Mouse (Mus musculus): ENCODE results near the gene Sh3bp2.
A peak's percentile ranks its signal among the peaks of the same experiment; 100 is the strongest.
"Not testable (repeated sequence)": the region's sequence is repeated elsewhere in the genome, so short reads cannot be mapped to it uniquely, and the experiment has no call there.

Gene Sh3bp2

DNA sequence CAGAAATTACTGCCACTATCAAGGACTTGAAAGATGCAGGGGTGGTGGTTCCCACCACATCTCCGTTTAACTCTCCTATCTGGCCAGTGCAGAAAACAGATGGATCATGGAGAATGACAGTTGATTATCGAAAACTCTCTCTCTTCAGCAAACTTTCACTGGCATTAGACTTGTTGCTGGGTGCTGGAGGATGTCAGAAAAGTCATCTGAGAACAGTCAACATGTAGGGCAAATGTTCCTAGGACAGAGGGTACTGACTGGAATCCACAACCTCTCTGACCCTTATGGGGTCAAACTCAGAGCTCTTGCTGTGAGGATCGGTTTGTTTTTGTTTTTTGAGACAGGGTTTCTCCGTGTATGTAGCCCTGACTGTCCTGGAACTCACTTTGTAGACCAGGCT, 46.9 kb downstream of the Sh3bp2 start:
- DNase-seq (ENCODE audit: low spot score), result not testable (repeated sequence)

DNA sequence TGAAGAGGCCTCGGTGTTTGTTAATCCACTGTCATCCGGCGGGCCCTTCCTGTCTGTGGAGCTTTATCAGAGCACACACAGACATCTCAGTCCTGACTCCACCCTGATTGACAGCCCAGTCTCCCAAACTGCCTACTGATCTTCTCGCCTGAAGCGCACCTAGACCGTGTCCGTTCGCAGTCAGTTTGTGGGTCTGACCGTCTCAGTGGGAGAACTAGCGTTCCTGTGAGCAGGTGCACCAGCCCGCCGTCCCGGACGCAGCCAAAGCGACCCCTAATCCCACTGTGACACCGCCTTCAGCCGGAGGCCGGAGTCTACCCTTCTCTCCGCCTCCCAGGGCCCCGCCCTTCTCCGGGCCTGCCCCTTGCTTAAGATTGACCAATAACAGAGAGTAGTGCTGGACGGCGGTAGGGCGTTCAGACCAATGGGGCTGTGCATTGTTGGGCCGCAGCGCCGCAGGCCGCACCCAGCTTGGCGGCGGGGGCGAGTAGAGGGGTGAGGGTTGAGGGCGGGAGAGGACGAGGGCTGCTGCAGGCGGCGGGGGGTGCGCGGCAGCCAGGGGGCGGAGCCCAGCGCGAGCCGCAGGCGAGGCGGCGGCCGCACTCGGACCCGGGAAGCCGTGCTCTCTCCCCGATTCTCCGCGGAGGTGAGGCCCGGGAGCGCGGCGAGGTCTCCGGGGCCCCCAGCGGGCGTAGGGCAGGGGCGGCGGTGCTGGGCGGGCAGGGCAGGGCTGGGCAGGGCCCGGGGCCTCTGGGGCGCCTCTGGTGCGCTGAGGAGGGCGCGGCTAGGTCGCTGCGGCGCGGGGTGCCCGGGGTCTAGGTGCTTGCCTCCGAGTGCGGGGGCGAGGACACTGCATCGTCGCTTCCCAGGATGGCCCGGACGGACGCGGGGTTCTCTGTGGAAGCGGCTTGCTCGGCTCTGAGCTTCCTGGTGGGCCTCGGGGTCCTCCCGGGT, 47.9 kb downstream of the Sh3bp2 start, which contains the start of gene Add1:
TSS of gene Add1 (plus strand) at position 397 of the 954 bp plus-strand sequence.
- peak; percentile 96 for DNase-seq (ENCODE audit: low spot score)

DNA sequence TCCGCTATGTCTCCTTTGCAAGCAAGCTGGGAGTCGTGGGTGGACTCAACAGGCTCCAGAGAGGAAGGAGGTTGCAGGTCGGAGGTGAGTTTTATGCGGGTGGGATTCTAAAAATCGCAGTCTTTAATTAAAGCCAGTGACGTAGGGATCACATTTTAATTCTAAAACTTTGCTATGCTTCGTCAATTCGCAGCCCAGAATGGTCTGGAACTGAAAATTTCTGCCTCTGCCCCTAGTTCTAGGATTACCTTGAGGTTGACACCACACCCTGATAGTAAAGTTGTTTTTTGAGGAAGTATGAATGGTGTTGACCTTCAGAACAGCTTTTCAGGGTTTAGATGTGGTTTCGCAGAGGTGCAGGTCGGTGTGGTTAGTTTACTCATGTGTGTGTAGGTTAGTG, 49.1 kb downstream of the Sh3bp2 start:
- DNase-seq (ENCODE audit: low spot score), result no peak

DNA sequence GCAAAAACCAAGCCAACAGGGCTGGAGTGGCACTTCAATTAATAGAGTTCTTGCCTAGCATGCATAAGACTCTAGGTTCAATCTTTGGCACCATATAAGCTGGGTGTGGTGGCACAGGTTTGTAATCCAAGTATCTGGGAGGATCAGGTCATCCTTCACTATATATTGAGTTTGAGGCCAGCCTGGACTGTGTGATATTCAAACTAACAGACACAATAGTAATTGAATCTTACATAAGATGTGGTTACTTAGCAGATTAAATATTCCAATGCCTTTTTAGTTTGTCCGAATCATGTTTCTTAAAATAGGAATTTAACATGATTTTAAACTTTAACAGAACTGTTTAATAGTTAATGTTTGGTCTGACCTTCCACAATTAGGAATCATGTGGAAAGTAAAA, 50.6 kb downstream of the Sh3bp2 start:
- DNase-seq (ENCODE audit: low spot score), result no peak

DNA sequence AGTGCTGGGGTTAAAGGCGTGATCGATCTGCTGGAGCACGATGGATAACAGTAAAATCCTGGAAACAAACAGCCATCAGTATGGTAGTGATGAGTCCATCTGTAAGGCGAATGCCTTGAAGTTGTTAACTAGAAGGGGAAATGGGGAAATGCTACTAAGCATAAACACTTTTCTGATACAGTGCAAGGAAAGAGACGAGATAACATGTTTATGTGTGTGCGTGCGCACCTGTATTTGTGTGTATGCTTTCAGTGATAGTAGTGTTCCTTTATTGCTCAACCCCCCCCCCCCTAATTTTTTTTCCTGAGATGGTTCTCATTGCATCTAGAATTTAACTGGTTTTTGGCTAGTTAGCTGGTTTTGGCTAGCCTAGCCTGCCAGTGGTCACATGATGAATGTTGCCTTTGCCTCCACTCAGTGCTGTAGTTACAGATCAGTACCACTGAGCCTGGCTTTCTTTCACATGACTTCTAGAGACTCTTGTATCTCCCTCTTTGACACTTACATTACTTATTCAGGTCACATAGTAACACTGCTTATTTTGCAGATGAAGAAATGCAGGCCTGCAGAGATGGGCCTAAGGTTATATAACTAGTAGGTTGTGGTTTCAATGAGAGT, 52.5 kb downstream of the Sh3bp2 start:
- no peak for DNase-seq (ENCODE audit: low spot score)

DNA sequence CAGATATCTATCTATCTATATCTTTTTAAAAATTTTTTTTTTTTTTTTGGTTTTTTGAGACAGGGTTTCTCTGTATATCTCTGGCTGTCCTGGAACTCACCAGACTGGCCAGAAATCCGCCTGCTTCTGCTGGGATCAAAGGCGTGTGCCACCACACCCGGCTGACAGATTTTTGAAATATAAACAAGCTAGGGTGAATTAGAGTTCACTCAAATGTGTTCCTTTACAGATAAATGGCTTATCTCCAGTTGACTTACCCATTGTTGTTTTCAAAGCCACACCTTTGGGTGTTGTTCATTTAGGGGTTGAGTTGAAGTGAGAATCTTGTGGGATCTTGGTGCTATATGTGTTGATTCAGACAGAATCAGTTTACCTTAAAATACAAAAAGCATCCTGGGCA, 53.7 kb downstream of the Sh3bp2 start:
- no peak for DNase-seq (ENCODE audit: low spot score)

DNA sequence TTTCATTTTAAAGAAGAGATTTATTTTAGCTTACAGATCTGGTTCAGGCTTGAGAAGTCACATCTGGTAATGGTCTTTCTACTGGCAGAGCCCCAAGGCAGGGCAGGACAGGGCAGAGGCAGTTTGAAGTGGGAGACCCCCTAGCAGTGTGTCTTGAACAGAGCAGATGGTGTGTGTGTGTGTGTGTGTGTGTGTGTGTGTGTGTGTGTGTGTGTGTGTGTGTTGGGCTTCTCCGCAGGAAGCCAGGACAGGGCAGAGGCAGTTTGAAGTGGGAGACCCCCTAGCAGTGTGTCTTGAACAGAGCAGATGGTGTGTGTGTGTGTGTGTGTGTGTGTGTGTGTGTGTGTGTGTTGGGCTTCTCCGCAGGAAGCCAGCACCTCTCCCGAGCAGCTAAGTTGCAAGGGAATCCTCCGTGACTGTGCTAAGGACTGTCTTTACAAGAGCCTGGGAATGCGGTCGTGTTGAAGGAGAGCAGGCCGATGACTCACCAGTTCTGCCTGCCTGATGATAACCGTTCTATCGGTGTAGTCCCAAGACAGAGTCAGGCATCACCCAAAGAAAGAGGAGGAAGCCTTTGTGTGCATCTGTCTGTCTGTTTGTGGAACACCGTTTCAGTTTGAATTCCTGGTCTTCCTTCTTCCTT, 56.2 kb downstream of the Sh3bp2 start:
- DNase-seq (ENCODE audit: low spot score), result not testable (repeated sequence)

DNA sequence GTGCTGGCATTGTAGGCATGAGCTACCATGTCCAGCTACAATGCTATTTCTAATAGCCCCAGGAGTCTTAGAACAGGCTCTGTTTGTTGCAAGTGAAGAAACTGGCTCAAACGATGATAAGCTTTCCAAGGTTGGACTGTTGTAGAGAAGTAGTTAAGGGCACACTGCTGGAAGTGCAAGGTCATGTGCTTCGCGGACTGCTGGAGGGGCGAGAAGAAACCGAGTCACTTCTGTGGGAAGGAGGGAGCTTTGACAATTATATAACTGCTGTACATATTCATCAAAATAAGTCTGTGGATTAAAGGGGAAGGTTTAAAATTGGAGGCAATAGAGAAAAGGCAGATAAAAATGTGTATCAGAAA, 56.7 kb downstream of the Sh3bp2 start:
- no peak for DNase-seq (ENCODE audit: low spot score)

DNA sequence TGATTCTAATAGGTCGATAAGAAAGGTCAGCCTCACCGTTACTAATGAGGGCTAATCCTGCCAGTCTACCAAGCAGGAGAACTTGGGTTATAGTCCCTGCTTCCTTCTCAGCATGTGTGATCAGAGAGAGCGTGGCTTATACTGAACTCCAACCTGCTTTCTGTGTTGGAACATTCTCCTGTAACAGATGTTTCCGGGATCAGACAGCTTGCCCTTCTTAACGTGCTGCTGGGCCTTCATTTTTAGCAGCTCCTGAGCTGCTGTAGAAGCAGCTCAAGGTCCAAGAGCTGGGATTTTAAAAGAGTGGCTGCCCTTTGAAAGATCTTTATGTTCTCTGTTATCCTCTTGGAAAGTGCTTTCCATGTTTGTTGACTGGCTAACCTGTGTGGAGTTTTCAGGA, 59.6 kb downstream of the Sh3bp2 start:
- DNase-seq (ENCODE audit: low spot score), result no peak

DNA sequence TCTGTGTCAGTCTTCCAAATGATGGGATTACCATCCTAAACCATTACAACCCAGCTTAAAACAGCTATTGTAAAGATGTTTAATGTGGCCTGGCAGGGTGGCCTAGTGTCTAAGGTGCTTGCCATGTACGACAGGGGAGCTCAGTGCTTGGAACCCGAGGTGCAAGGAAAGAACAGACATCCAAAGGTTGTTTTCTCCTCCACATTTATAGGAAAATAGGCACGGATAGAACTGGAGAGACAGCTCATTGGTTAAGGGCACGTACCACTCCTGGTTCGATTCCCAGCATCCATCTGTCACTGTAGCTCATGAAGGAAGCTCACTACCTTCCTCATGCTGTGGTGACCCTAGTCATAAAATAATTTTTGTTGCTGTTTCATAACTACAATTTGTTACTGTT, 62.2 kb downstream of the Sh3bp2 start:
- no peak for DNase-seq (ENCODE audit: low spot score)

DNA sequence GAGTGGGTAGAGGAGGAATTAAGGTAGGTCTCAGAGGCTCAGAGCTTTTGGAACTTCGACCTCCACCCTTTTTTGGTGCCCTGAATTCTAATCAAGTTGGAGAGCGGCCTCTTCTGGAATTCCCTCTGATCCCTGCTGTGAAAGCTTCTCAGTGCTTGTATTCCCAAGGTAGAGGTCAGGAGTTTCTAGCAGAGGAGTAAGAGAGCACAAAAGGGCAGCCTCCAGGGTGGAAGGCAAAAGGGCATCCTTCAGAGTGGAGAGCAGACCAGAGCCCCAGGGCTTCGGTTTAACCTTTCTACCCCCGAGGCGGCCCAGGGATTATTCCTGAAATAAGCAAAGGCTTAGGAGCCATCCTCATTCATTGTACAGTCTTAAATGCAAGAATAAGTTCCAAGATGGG, 64.4 kb downstream of the Sh3bp2 start:
- DNase-seq (ENCODE audit: low spot score), result no peak

DNA sequence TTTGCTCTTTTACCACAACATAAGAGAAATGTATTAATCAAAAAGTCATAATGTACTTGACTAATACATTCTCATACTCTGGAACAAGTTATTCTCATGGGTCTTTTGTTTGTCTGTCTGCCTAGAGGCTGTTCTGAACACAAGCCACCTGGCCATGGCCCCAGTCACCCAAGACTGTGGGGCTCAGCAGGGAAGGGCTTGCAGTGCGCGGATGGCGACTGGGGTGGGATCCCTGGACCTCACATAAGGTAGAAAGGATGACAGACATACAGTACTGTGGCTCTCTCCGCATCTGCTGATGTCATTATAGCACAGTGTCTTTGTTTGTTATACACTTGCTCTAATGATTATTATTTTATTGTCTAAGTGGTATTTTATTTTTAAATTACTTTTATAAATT, 65.1 kb downstream of the Sh3bp2 start:
- no peak for DNase-seq (ENCODE audit: low spot score)

DNA sequence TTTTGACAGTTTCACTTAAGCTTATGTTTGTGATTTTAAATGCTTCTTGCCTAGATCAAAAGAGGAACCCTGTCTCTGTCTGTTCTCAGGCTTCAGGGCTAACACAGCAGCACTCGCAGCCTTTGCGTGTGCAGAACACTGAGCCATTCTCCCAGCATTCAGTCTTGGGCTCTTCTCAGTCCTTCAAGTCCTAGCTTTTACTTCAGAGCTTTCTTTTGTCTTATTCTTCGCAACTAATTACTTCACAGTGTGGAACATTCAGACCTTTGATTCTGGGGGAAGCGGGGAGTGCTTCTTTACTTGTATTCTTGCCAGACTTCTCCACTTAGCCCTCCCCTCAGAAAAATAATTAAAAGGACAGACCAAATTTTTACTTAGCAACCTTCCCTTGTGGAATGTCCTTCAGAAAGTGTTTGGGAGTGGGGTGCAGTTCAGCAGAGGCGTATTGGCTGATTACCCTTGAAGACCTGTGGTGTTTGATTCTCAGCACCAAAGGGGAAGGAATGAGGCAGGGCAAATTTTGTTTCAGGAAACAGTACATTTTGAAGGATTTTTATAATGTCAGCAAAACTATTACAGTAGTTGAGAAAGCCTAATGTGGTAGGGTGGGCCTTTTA, 65.9 kb downstream of the Sh3bp2 start:
- DNase-seq (ENCODE audit: low spot score), result no peak

DNA sequence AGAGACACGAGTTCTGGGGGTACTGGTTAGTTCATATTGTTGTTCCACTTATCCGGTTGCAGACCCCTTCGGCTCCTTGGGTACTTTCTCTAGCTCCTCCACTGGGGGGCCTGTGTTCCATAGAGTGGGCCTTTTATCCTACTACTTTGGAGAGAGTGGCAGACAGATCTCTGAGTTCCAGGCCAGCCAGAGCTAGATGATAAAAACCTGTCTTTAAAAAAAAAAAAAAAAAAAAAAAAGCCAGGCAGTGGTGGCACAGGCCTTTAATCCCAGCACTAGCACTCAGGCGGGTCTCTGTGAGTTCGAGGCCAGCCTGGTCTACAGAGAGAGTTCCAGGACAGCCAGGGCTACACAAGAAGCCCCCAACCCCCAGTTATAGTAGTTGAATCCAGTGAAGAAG, 66.6 kb downstream of the Sh3bp2 start:
- DNase-seq (ENCODE audit: low spot score), result not testable (repeated sequence)

DNA sequence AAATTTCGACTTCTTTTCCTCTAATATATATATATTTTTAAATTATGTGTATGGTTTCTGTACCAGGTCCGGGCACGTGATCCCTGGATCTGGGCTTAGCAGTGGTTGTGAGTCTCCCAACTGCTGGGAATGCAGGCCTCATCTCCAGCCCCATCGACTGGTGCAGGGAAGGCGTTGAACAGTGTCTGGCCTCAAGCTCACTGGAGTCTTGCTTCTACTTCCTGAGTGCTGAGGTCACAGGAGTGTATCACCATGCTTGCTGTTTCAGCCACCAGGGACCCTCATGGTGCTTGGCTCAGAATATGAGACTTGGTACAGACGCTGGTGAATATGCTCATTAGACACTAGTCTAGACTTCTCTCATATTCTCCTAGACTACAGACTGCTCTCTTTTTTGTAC, 67.0 kb downstream of the Sh3bp2 start:
- no peak for DNase-seq (ENCODE audit: low spot score)

DNA sequence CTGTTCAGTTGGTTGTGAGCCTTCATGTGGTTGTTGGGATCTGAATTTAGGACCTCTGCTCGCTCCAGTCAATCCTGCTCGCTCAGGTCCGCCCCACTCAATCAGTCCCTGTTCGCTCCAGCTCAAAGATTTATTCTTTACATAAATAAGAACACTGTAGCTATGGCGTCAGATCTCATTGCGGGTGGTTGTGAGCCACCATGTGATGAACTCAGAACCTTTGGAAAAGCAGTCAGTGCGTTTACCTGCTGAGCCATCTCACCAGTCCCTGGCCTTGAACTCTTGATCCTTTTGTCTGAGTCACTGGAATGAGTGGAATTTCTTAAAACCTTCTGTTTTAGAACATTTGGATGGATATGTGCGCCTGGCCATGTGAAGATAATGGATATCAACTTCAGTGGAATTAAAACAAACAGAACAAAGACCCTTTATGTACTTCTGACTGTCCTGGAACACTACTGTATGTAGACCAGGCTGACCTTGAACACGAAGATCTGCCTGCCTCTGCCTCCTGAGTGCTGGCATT, 67.6 kb downstream of the Sh3bp2 start:
- DNase-seq (ENCODE audit: low spot score), result no peak

DNA sequence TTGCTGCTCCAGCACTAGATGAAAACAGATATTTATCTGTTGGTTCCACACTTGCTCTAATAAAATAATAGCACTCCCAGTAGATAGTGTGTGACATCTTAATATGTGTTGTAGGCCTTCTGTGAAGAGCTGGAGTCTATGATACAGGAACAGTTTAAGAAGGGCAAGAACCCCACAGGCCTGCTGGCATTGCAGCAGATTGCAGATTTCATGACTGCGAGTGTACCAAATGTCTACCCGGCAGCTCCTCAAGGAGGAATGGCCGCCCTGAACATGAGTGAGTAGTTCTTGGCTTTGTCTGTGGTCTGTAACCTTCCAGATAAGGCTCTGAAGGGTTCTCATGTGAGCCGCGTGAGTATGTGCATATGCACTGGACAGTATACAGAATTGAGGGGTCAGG, 78.9 kb downstream of the Sh3bp2 start:
- DNase-seq (ENCODE audit: low spot score), result no peak

DNA sequence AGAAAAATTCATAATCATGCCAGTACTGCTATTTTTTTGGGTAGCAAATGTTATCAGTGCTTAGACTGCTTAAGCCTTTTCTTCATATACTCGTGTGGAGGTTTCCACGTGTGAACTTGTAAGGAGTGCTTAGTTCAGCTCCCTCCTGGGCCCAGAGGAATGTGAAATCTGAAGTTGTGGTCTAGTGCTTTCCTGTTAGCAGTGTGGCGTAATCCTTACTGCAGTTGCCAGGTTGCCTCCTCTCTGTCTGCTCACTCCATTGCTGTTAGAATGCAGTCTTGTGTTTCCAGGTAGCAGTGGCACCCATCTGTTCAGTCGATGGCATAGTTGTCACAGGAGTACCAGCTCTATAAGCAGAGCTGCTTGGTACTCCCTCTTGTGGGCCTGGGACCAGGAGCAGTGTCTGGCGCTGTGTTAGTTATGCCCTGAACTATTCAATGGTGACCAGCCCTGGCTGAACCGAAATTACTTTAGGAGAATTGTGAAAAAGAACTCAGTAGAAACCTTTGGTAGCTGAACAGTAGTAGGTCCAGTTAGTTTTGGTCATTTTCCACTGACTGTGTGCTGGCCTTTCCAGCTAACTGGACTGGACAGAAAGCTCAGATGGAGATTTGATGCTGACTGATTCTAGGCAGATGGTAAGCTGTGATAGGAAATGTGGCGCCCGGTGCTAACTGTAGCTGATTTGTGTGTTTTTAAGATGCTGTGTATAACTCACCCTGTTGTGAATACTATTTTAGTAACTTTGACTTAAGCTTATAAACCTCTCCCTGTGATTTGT, 81.7 kb downstream of the Sh3bp2 start:
- no peak for DNase-seq (ENCODE audit: low spot score)

DNA sequence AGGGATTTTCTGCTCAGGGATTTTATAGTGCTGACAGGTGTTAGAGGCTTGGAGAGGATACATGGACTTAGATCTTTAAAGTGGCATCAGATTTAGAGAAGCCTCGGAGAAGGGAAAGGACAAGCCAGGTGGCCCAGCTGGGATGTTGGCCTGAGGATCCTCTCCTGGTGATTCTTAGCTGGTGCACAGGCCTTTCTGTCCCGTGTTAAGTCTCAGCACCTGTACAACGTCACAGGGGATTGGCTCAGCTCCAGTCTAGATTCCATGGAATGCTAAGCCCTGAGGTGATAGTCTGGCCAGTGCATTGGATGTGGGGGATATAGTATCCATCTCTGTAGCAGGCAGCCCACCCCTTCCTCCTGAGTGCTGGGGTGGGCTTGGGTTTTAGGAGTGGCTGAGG, 82.6 kb downstream of the Sh3bp2 start:
- DNase-seq (ENCODE audit: low spot score), result no peak

DNA sequence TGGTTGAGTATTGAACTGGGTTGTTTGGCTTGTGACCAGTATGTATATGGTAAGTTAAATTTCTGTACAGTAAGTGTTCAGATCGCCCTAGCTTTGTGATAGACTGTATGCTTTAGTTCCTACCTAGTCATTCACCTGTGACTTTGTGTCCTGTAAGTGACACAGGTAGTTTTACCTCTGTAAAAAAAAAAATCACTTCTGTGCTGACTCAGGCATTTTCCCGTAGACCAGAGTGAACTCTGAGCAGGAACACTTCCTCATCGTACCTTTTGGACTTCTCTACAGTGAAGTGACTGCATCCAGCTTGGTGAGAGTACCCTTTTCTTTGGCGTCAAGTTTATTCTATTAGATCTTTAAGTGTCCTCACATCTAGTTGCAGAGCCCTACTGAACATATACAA, 84.3 kb downstream of the Sh3bp2 start:
- DNase-seq (ENCODE audit: low spot score), result no peak

Data from testis, postnatal 14 days (tissue).